Mouse (Mus musculus) forebrain, embryonic 14.5 days (tissue): ENCODE measurements around the gene Htr2a. TPM values are rescaled to one million over a fixed set of nuclear protein-coding genes. Genes with fewer than 3 reads are reported as not detected.

Experiments
- ATAC-seq: fragments of 200-750 bp; cut with Nextera tagmentation; 2 replicates; pipeline ENCODE4 v1.8.0; 2017; ENCODE audit warnings: mild to moderate bottlenecking, moderate library complexity
- DNase-seq: peaks from one replicate; pipeline ENCODE4 v3.0.0-alpha.2; 2015; ENCODE audit warnings: low spot score
- H3K27ac ChIP-seq: fragments of 300-500 bp; sonication (generic); 2 replicates; pipeline ENCODE4 v1.5.1; 2014; ENCODE audit warnings: low read depth, mild to moderate bottlenecking, control low read depth, low read length, moderate library complexity
- H3K27me3 ChIP-seq: fragments of 300-500 bp; sonication (generic); replicated peaks from 2 replicates; pipeline ENCODE4 v1.6.1; 2014; ENCODE audit warnings: low read length, control low read depth, mixed read lengths; ENCODE audit not compliant: control insufficient read depth, insufficient read depth
- H3K36me3 ChIP-seq: fragments of 300-500 bp; sonication (generic); 2 replicates; pipeline ENCODE4 v1.6.1; 2014; ENCODE audit warnings: low read length, control low read depth; ENCODE audit not compliant: control insufficient read depth, insufficient read depth
- H3K4me1 ChIP-seq: fragments of 300-500 bp; sonication (generic); 2 replicates; pipeline ENCODE4 v1.6.1; 2014; ENCODE audit warnings: antibody characterized with exemption, low read length, control low read depth; ENCODE audit not compliant: control insufficient read depth, insufficient read depth
- H3K4me2 ChIP-seq: fragments of 300-500 bp; sonication (generic); 2 replicates; pipeline ENCODE4 v1.6.1; 2014; ENCODE audit warnings: mild to moderate bottlenecking, control low read depth, low read length
- H3K4me3 ChIP-seq: fragments of 300-500 bp; sonication (generic); 2 replicates; pipeline ENCODE4 v1.5.1; 2014; ENCODE audit warnings: low read depth, low read length, control low read depth
- H3K9ac ChIP-seq: fragments of 300-500 bp; sonication (generic); 2 replicates; pipeline ENCODE4 v1.6.1; 2014; ENCODE audit warnings: mild to moderate bottlenecking, low read length, control low read depth, moderate library complexity
- H3K9me3 ChIP-seq: fragments of 300-500 bp; sonication (generic); replicated peaks from 2 replicates; pipeline ENCODE4 v1.6.1; 2016; ENCODE audit warnings: low read length, control low read depth, mixed read lengths; ENCODE audit not compliant: control insufficient read depth
- WGBS: fragments of 180-500 bp; shearing (Covaris S2); extraction: QIAGEN DNeasy Blood & Tissue Kit; methylation state at CpG from one replicate; pipeline ENCODE4 v1.1.7; 2014; 5-methylcytosine and 5-hydroxymethylcytosine counted together
- polyA plus RNA-seq: library from polyadenylated mRNA; unstranded; fragments of >200 nt; fragmentation: Nextera tagmentation; extraction: Ambion mirVana; gene quantifications from 2 replicates; pipeline ENCODE4 v1.2.1, GENCODE M21; 2014

The Htr2a gene
- polyA plus RNA-seq, 1 experiment from 2014 or later = 1.8 TPM

GRCm38 (mm10) chr14:74643296-74643695 is 2.7 kb downstream of the Htr2a start:
- peaks cover 8% of the 10 kb centered on the region for H3K27me3 ChIP-seq
- no peak overlapping the region for H3K9ac ChIP-seq
- no peak overlapping the region for H3K27ac ChIP-seq
- H3K9me3 ChIP-seq = no peaks in the 10 kb centered on the region
- H3K36me3 ChIP-seq = no peaks in the 10 kb centered on the region
- 0% methylated on average over 4 of the region's 4 CpGs for WGBS
- peak overlapping the region; percentile 12; the same call in 1 of the 2 replicates for H3K4me2 ChIP-seq
- H3K4me1 ChIP-seq = peaks cover 7% of the 10 kb centered on the region; the same call in 1 of the 2 replicates
- no peak overlapping the region for H3K4me3 ChIP-seq
- DNase-seq = peak; percentile 78
- ATAC-seq = peak; percentile 56

- DNase-seq (no peak), ATAC-seq (no peak)
- no peak overlapping the region for H3K4me2 ChIP-seq
- no peaks in the 10 kb centered on the region for H3K36me3 ChIP-seq
- no peak overlapping the region for H3K27ac ChIP-seq
- H3K4me3 ChIP-seq = no peak overlapping the region
- H3K27me3 ChIP-seq = peaks cover 8% of the 10 kb centered on the region
- 77% methylated on average over 11 of the region's 11 CpGs for WGBS
- H3K9ac ChIP-seq = no peak overlapping the region
- H3K4me1 ChIP-seq = peaks cover 7% of the 10 kb centered on the region; the same call in 1 of the 2 replicates
- H3K9me3 ChIP-seq = no peaks in the 10 kb centered on the region
Measured at GRCm38 (mm10) chr14:74646107-74646793, 5.6 kb downstream of the Htr2a start.

GRCm38 (mm10) chr14:74650001-74650400 is 9.4 kb downstream of the Htr2a start:
- H3K27ac ChIP-seq = no peak overlapping the region
- 92% methylated on average over 6 of the region's 6 CpGs for WGBS
- H3K36me3 ChIP-seq = no peaks in the 10 kb centered on the region
- DNase-seq = no peak
- no peaks in the 10 kb centered on the region for H3K9me3 ChIP-seq
- H3K27me3 ChIP-seq = no peaks in the 10 kb centered on the region
- H3K9ac ChIP-seq = no peak overlapping the region
- H3K4me1 ChIP-seq = no peaks in the 10 kb centered on the region
- no peak overlapping the region for H3K4me3 ChIP-seq
- no peak for ATAC-seq
- no peak overlapping the region for H3K4me2 ChIP-seq

GRCm38 (mm10) chr14:74651678-74652077 is 11.0 kb downstream of the Htr2a start:
- no peak overlapping the region for H3K27ac ChIP-seq
- DNase-seq (no peak), ATAC-seq (no peak)
- WGBS = 88% methylated on average over 4 of the region's 4 CpGs
- no peaks in the 10 kb centered on the region for H3K36me3 ChIP-seq
- no peaks in the 10 kb centered on the region for H3K9me3 ChIP-seq
- no peak overlapping the region for H3K4me3 ChIP-seq
- no peak overlapping the region for H3K9ac ChIP-seq
- H3K4me2 ChIP-seq = no peak overlapping the region
- H3K4me1 ChIP-seq = no peaks in the 10 kb centered on the region
- H3K27me3 ChIP-seq = no peaks in the 10 kb centered on the region

- Histone ChIP-seq H3K27me3 (no peaks in the 10 kb centered on the region), H3K4me3 (no peak overlapping the region), H3K4me1 (no peaks in the 10 kb centered on the region), H3K4me2 (no peak overlapping the region), H3K36me3 (no peaks in the 10 kb centered on the region), H3K27ac (no peak overlapping the region), H3K9ac (no peak overlapping the region), H3K9me3 (no peaks in the 10 kb centered on the region)
- WGBS = 86% methylated on average over 7 of the region's 7 CpGs
- ATAC-seq = no peak
- DNase-seq = no peak
Measured at GRCm38 (mm10) chr14:74657227-74657626, 16.6 kb downstream of the Htr2a start.

GRCm38 (mm10) chr14:74659411-74659841 is 18.8 kb downstream of the Htr2a start:
- H3K4me2 ChIP-seq = no peak overlapping the region

GRCm38 (mm10) chr14:74672137-74673019 is 31.7 kb downstream of the Htr2a start:
- H3K27ac ChIP-seq = no peak overlapping the region

More at GRCm38 (mm10) chr14:74659411-74659841, 18.8 kb downstream of the Htr2a start:
- H3K4me1 ChIP-seq = no peaks in the 10 kb centered on the region
- no peaks in the 10 kb centered on the region for H3K27me3 ChIP-seq
- no peaks in the 10 kb centered on the region for H3K36me3 ChIP-seq
- no peak overlapping the region for H3K4me3 ChIP-seq
- peak; percentile 58; the same call in 1 of the 2 replicates for ATAC-seq
- peak overlapping the region; percentile 21; the same call in 1 of the 2 replicates for H3K27ac ChIP-seq
- peak; percentile 56 for DNase-seq
- no peak overlapping the region for H3K9ac ChIP-seq
- no peaks in the 10 kb centered on the region for H3K9me3 ChIP-seq
- 77% methylated on average over 8 of the region's 8 CpGs for WGBS

GRCm38 (mm10) chr14:74673020-74673350 is 32.3 kb downstream of the Htr2a start:
- Histone ChIP-seq H3K36me3 (no peaks in the 10 kb centered on the region), H3K4me2 (no peak overlapping the region), H3K9me3 (no peaks in the 10 kb centered on the region), H3K4me3 (no peak overlapping the region), H3K27ac (no peak overlapping the region), H3K4me1 (no peaks in the 10 kb centered on the region), H3K27me3 (no peaks in the 10 kb centered on the region), H3K9ac (no peak overlapping the region)
- DNase-seq = no peak
- WGBS = 77% methylated on average over 3 of the region's 3 CpGs
- ATAC-seq = no peak

More at GRCm38 (mm10) chr14:74672137-74673019, 31.7 kb downstream of the Htr2a start:
- H3K27me3 ChIP-seq = no peaks in the 10 kb centered on the region
- DNase-seq (no peak), ATAC-seq (no peak)
- no peak overlapping the region for H3K9ac ChIP-seq
- no peaks in the 10 kb centered on the region for H3K4me1 ChIP-seq
- no peaks in the 10 kb centered on the region for H3K9me3 ChIP-seq
- WGBS = 79% methylated on average over 10 of the region's 10 CpGs
- no peaks in the 10 kb centered on the region for H3K36me3 ChIP-seq
- H3K4me3 ChIP-seq = no peak overlapping the region
- no peak overlapping the region for H3K4me2 ChIP-seq

- H3K9me3 ChIP-seq = no peaks in the 10 kb centered on the region
- H3K36me3 ChIP-seq = no peaks in the 10 kb centered on the region
- no peak overlapping the region for H3K4me3 ChIP-seq
- DNase-seq (no peak), ATAC-seq (no peak)
- H3K27me3 ChIP-seq = no peaks in the 10 kb centered on the region
- WGBS = 75% methylated on average over 3 of the region's 3 CpGs
- H3K9ac ChIP-seq = no peak overlapping the region
- H3K4me2 ChIP-seq = no peak overlapping the region
- H3K4me1 ChIP-seq = no peaks in the 10 kb centered on the region
- H3K27ac ChIP-seq = no peak overlapping the region
Measured at GRCm38 (mm10) chr14:74673584-74673983, 32.9 kb downstream of the Htr2a start.
